Mouse (Mus musculus): ENCODE results near the gene Sfpq.

- TF ChIP-seq POLR2A (IDR thresholded peaks at IDR 0.05; ENCODE audit: insufficient read depth, low read depth, low read length) (0 out of 2 replicates have a peak, but pooled peaks have one; percentile 9), CTCF (IDR thresholded peaks at IDR 0.05) (no peak)
Measured at GRCm38 (mm10) chr4:127038828-127039349, 17.8 kb downstream of the Sfpq start.

All from heart, adult 2 months (tissue).